In genomic region chr17:49563416-49563780, GRCm38 (mm10) we compare ENCODE assay signal across 8 mouse cellular contexts. TPM values are rescaled to one million over a fixed set of nuclear protein-coding genes. Genes with fewer than 3 reads are reported as not detected.
DNase-seq lines count a peak whose midpoint lies in the region; ATAC-seq and TF ChIP-seq lines count a peak whose summit lies in the region.

No protein-coding gene starts in this region.

- WGBS in kidney, postnatal 0 days = 10% methylated on average over 4 of the region's 4 CpGs
- WGBS in forebrain, embryonic 11.5 days = 38% methylated on average over 4 of the region's 4 CpGs
- 10% methylated on average over 4 of the region's 4 CpGs for WGBS in limb, embryonic 12.5 days
- WGBS in olfactory bulb, adult 2 months = 13% methylated on average over 4 of the region's 4 CpGs

- no peak for ATAC-seq in kidney, postnatal 0 days (replicated peaks; ENCODE audit: low FRiP score, low read depth)
- ATAC-seq in forebrain, embryonic 11.5 days (replicated peaks; ENCODE audit: low FRiP score) = no peak
- ATAC-seq in limb, embryonic 12.5 days (ENCODE audit: insufficient number of reproducible peaks, insufficient read depth, low FRiP score, low TSS enrichment, low read depth) = peak; percentile 20; the same call in 1 of the 2 replicates
- ATAC-seq in frontal cortex, adult (ENCODE audit: low TSS enrichment) = no peak

- DNase-seq in kidney, postnatal 0 days (ENCODE audit: low spot score) = no peak
- no peak for DNase-seq in kidney, adult 8-10 months
- DNase-seq in forebrain, embryonic 11.5 days (ENCODE audit: low spot score) = no peak
- DNase-seq in gastrocnemius, postnatal 25 days = no peak
- no peak for DNase-seq in spleen, postnatal 4 days (ENCODE audit: low spot score in 2 of 2)

- no peak for TF ChIP-seq CTCF in kidney, postnatal 0 days (IDR thresholded peaks at IDR 0.05; ENCODE audit: low read depth)
- TF ChIP-seq CTCF in olfactory bulb, adult 2 months (IDR thresholded peaks at IDR 0.05; ENCODE audit: insufficient read depth, low read depth, low read length) = no peak

- H3K4me3 ChIP-seq in kidney, postnatal 0 days (replicated peaks; ENCODE audit: low read depth, low read length) = peak overlapping the region; percentile 47
- peak overlapping the region; percentile 41 for H3K4me3 ChIP-seq in forebrain, embryonic 11.5 days (ENCODE audit: low read depth, low read length)
- H3K4me3 ChIP-seq in limb, embryonic 12.5 days (replicated peaks) = peak overlapping the region; percentile 48
- peak overlapping the region; percentile 54 for H3K4me3 ChIP-seq in olfactory bulb, adult 2 months (ENCODE audit: insufficient read depth, low read depth, low read length)

- TF ChIP-seq POLR2A in olfactory bulb, adult 2 months (IDR thresholded peaks at IDR 0.05; ENCODE audit: insufficient read depth, low read depth, low read length) = no peak

- H3K9ac ChIP-seq in kidney, postnatal 0 days (ENCODE audit: low read depth, low read length) = peak overlapping the region; percentile 61
- peak overlapping the region; percentile 68 for H3K9ac ChIP-seq in forebrain, embryonic 11.5 days (ENCODE audit: low read length)
- H3K9ac ChIP-seq in limb, embryonic 12.5 days (replicated peaks) = peak overlapping the region; percentile 72

- peak overlapping the region; percentile 70 for H3K27ac ChIP-seq in kidney, postnatal 0 days
- no peak overlapping the region for H3K27ac ChIP-seq in forebrain, embryonic 11.5 days (ENCODE audit: low read depth, low read length)
- peak overlapping the region; percentile 95 for H3K27ac ChIP-seq in limb, embryonic 12.5 days
- 0 out of 2 replicates have a peak overlapping the region, but pooled peaks have one; percentile 34 for H3K27ac ChIP-seq in olfactory bulb, adult 2 months (ENCODE audit: insufficient read depth, low read depth, low read length)

- peak overlapping the region; percentile 71 for H3K4me2 ChIP-seq in kidney, postnatal 0 days (ENCODE audit: low read length)
- H3K4me2 ChIP-seq in forebrain, embryonic 11.5 days (ENCODE audit: low read depth, low read length, severe bottlenecking) = peak overlapping the region; percentile 85
- H3K4me2 ChIP-seq in limb, embryonic 12.5 days = peak overlapping the region; percentile 88

- no peaks in the 10 kb centered on the region for H3K27me3 ChIP-seq in kidney, postnatal 0 days (ENCODE audit: insufficient read depth, low read length)
- H3K27me3 ChIP-seq in forebrain, embryonic 11.5 days (ENCODE audit: control insufficient read depth, insufficient read depth, low read length) = no peaks in the 10 kb centered on the region; the same call in 1 of the 2 replicates
- H3K27me3 ChIP-seq in limb, embryonic 12.5 days = no peaks in the 10 kb centered on the region

- no peaks in the 10 kb centered on the region for H3K9me3 ChIP-seq in kidney, postnatal 0 days (replicated peaks; ENCODE audit: low read length)
- H3K9me3 ChIP-seq in forebrain, embryonic 11.5 days (ENCODE audit: control insufficient read depth, low read length) = no peaks in the 10 kb centered on the region
- no peaks in the 10 kb centered on the region for H3K9me3 ChIP-seq in limb, embryonic 12.5 days

- H3K4me1 ChIP-seq in kidney, postnatal 0 days (replicated peaks; ENCODE audit: insufficient read depth, low read length) = 0 out of 2 replicates have a peak, but pooled peaks cover 2% of the 10 kb centered on the region
- H3K4me1 ChIP-seq in forebrain, embryonic 11.5 days (replicated peaks; ENCODE audit: control insufficient read depth, insufficient read depth, low read length) = peaks cover 5% of the 10 kb centered on the region; the same call in 1 of the 2 replicates
- peaks cover 41% of the 10 kb centered on the region for H3K4me1 ChIP-seq in limb, embryonic 12.5 days (replicated peaks)
- peaks cover 18% of the 10 kb centered on the region for H3K4me1 ChIP-seq in olfactory bulb, adult 2 months (ENCODE audit: control insufficient read depth, insufficient read depth, low read length)

- H3K36me3 ChIP-seq in kidney, postnatal 0 days (ENCODE audit: insufficient read depth, low read length) = no peaks in the 10 kb centered on the region
- H3K36me3 ChIP-seq in forebrain, embryonic 11.5 days (ENCODE audit: control insufficient read depth, insufficient read depth, low read length) = no peaks in the 10 kb centered on the region
- no peaks in the 10 kb centered on the region for H3K36me3 ChIP-seq in limb, embryonic 12.5 days

RNA-seq across cellular contexts. Expression of gene Daam2, which starts 0.7 kb away (rescaled TPM):
- 4.7 and 4.8 TPM in 2 replicates for polyA plus RNA-seq in kidney, postnatal 0 days (2015; fragmentation: Nextera tagmentation; extraction: Ambion mirVana)
- polyA plus RNA-seq in forebrain, embryonic 11.5 days (2014; fragmentation: Nextera tagmentation; extraction: Ambion mirVana) = 1.5 and 1.9 TPM in 2 replicates
- polyA plus RNA-seq in limb, embryonic 12.5 days (2016; fragmentation: Nextera tagmentation; extraction: Ambion mirVana) = 10.7 and 11.1 TPM in 2 replicates
- not detected in 2 replicates for polyA plus RNA-seq in olfactory bulb, adult 2 months (2012; ENCODE audit: insufficient read depth, insufficient read length, low replicate concordance, missing spikeins)
- total RNA-seq in gastrocnemius, postnatal 25 days (2021) = 1 to 10 TPM; 4.9 to 5.0 TPM

RNA-seq across cellular contexts. Expression of gene Kif6, which starts 51.5 kb away (rescaled TPM):
- 0.73 and 1.3 TPM in 2 replicates for polyA plus RNA-seq in kidney, postnatal 0 days (2015; fragmentation: Nextera tagmentation; extraction: Ambion mirVana)
- 3.1 and 3.4 TPM in 2 replicates for polyA plus RNA-seq in forebrain, embryonic 11.5 days (2014; fragmentation: Nextera tagmentation; extraction: Ambion mirVana)
- 3.0 and 4.7 TPM in 2 replicates for polyA plus RNA-seq in limb, embryonic 12.5 days (2016; fragmentation: Nextera tagmentation; extraction: Ambion mirVana)
- polyA plus RNA-seq in olfactory bulb, adult 2 months (2012; ENCODE audit: insufficient read depth, insufficient read length, low replicate concordance, missing spikeins) = not detected in 2 replicates
- under 1 TPM in 1 of 2 experiments, not detected in 1; 0.19 TPM for total RNA-seq in gastrocnemius, postnatal 25 days (2021)
